Mouse (Mus musculus): ENCODE data around the gene Pi4ka. TPM values are rescaled to one million over a fixed set of nuclear protein-coding genes. Genes with fewer than 3 reads are reported as not detected.
A peak's percentile ranks its signal among the peaks of the same experiment; 100 is the strongest.
"Not testable (repeated sequence)": the region's sequence is repeated elsewhere in the genome, so short reads cannot be mapped to it uniquely, and the experiment has no call there.

Gene Pi4ka
- polyA plus RNA-seq, 1 experiment from 2014 or later, result 56.1 TPM

- ATAC-seq (replicated peaks), result no peak
- H3K4me1 ChIP-seq, result peaks cover 35% of the 10 kb centered on the region
- 90% methylated on average over 2 of the region's 2 CpGs for WGBS
Observed at GRCm38 (mm10) chr16:17239409-17239808, 166.7 kb downstream of the Pi4ka start.

GRCm38 (mm10) chr16:17237634-17238033, 168.5 kb downstream of the Pi4ka start:
- no peak overlapping the region for H3K9ac ChIP-seq (replicated peaks)
- peaks cover 42% of the 10 kb centered on the region for H3K4me1 ChIP-seq
- H3K36me3 ChIP-seq, result no peaks in the 10 kb centered on the region
- H3K4me3 ChIP-seq, result no peak overlapping the region
- no peaks in the 10 kb centered on the region for H3K27me3 ChIP-seq
- H3K4me2 ChIP-seq (replicated peaks), result no peak overlapping the region
- no peak for ATAC-seq (replicated peaks)
- no peak overlapping the region for H3K27ac ChIP-seq (replicated peaks)
- WGBS, result 84% methylated on average over 3 of the region's 3 CpGs
- no peaks in the 10 kb centered on the region for H3K9me3 ChIP-seq

More at GRCm38 (mm10) chr16:17239409-17239808, 166.7 kb downstream of the Pi4ka start:
- Histone ChIP-seq H3K9me3 (no peaks in the 10 kb centered on the region), H3K4me2 (replicated peaks) (no peak overlapping the region), H3K9ac (replicated peaks) (no peak overlapping the region), H3K36me3 (no peaks in the 10 kb centered on the region), H3K27ac (replicated peaks) (no peak overlapping the region), H3K27me3 (no peaks in the 10 kb centered on the region), H3K4me3 (no peak overlapping the region)

GRCm38 (mm10) chr16:17234916-17235665, 171.0 kb downstream of the Pi4ka start:
- WGBS, result 40% methylated on average over 9 of the region's 9 CpGs
- Histone ChIP-seq H3K27ac (replicated peaks) (peak overlapping the region; percentile 95), H3K36me3 (no peaks in the 10 kb centered on the region), H3K4me3 (peak overlapping the region; percentile 99), H3K9me3 (peaks cover under 1% of the 10 kb centered on the region; the same call in 1 of the 2 replicates), H3K4me2 (replicated peaks) (peak overlapping the region; percentile 83), H3K4me1 (peaks cover 37% of the 10 kb centered on the region), H3K27me3 (no peaks in the 10 kb centered on the region), H3K9ac (replicated peaks) (peak overlapping the region; percentile 96)
- no peak for ATAC-seq (replicated peaks)

GRCm38 (mm10) chr16:17234499-17234895, 171.6 kb downstream of the Pi4ka start:
- peak; percentile 6; the same call in 1 of the 2 replicates for ATAC-seq (replicated peaks)
- peak overlapping the region; percentile 96 for H3K9ac ChIP-seq (replicated peaks)
- peaks cover 35% of the 10 kb centered on the region for H3K4me1 ChIP-seq
- H3K9me3 ChIP-seq, result peaks cover 4% of the 10 kb centered on the region; the same call in 1 of the 2 replicates
- H3K4me2 ChIP-seq (replicated peaks), result peak overlapping the region; percentile 83
- WGBS, result under 1% methylated on average over 12 of the region's 12 CpGs
- no peaks in the 10 kb centered on the region for H3K36me3 ChIP-seq
- H3K27me3 ChIP-seq, result no peaks in the 10 kb centered on the region
- H3K4me3 ChIP-seq, result peak overlapping the region; percentile 99
- peak overlapping the region; percentile 95 for H3K27ac ChIP-seq (replicated peaks)

- ATAC-seq (replicated peaks), result peak; percentile 81
- peak overlapping the region; percentile 99 for H3K4me3 ChIP-seq
- H3K9ac ChIP-seq (replicated peaks), result peak overlapping the region; percentile 96
- H3K27me3 ChIP-seq, result no peaks in the 10 kb centered on the region
- under 1% methylated on average over 60 of the region's 62 CpGs for WGBS
- H3K9me3 ChIP-seq, result peaks cover 4% of the 10 kb centered on the region; the same call in 1 of the 2 replicates
- peak overlapping the region; percentile 95 for H3K27ac ChIP-seq (replicated peaks)
- peak overlapping the region; percentile 83 for H3K4me2 ChIP-seq (replicated peaks)
- H3K36me3 ChIP-seq, result no peaks in the 10 kb centered on the region
- peaks cover 35% of the 10 kb centered on the region for H3K4me1 ChIP-seq
Observed at GRCm38 (mm10) chr16:17233702-17234498, 172.2 kb downstream of the Pi4ka start.

GRCm38 (mm10) chr16:17232794-17233701, 173.1 kb downstream of the Pi4ka start, which contains the start of gene Hic2:
Hic2 (plus strand) TSS chr16:17233572.
- WGBS, result 2% methylated on average over 59 of the region's 59 CpGs
- ATAC-seq (replicated peaks), result peak; percentile 93
- peak within 1 kb of the TSS; percentile 95 for H3K27ac ChIP-seq (replicated peaks)
- H3K4me2 ChIP-seq (replicated peaks), result peak within 1 kb of the TSS; percentile 83
- no peaks in the 10 kb centered on the region for H3K27me3 ChIP-seq
- no peaks in the 10 kb centered on the region for H3K36me3 ChIP-seq
- H3K4me3 ChIP-seq, result peak within 1 kb of the TSS; percentile 99
- H3K9ac ChIP-seq (replicated peaks), result peak within 1 kb of the TSS; percentile 96
- peaks cover 35% of the 10 kb centered on the region for H3K4me1 ChIP-seq
- peaks cover 4% of the 10 kb centered on the region; the same call in 1 of the 2 replicates for H3K9me3 ChIP-seq

GRCm38 (mm10) chr16:17231523-17231922, 174.6 kb downstream of the Pi4ka start:
- H3K4me1 ChIP-seq, result peaks cover 29% of the 10 kb centered on the region
- not testable (repeated sequence) for H3K27me3 ChIP-seq; H3K9ac ChIP-seq (replicated peaks); H3K4me2 ChIP-seq (replicated peaks); H3K4me3 ChIP-seq; H3K27ac ChIP-seq (replicated peaks); H3K36me3 ChIP-seq; H3K9me3 ChIP-seq; ATAC-seq (replicated peaks)
- 88% methylated on average over 2 of the region's 2 CpGs for WGBS

Other genes with a start within 250 kb of the Pi4ka start
- 307 and 318 TPM in 2 replicates for gene Ube2l3, start 203.7 kb downstream of the Pi4ka start, polyA plus RNA-seq (2015; fragmentation: Nextera tagmentation; extraction: Ambion mirVana)
- 1.7 TPM in 2 replicates for gene Rimbp3, start 197.7 kb downstream of the Pi4ka start, polyA plus RNA-seq (2015; fragmentation: Nextera tagmentation; extraction: Ambion mirVana)
- 8.6 and 8.8 TPM in 2 replicates for gene Hic2, start 172.7 kb downstream of the Pi4ka start, polyA plus RNA-seq (2015; fragmentation: Nextera tagmentation; extraction: Ambion mirVana)
- 23.6 and 24.0 TPM in 2 replicates for gene Tmem191c, start 130.2 kb downstream of the Pi4ka start, polyA plus RNA-seq (2015; fragmentation: Nextera tagmentation; extraction: Ambion mirVana)
- 1.0 and 1.8 TPM in 2 replicates for gene Serpind1, start 74.9 kb downstream of the Pi4ka start, polyA plus RNA-seq (2015; fragmentation: Nextera tagmentation; extraction: Ambion mirVana)
- 23.5 and 27.0 TPM in 2 replicates for gene Snap29, start 328 bp downstream of the Pi4ka start, polyA plus RNA-seq (2015; fragmentation: Nextera tagmentation; extraction: Ambion mirVana)
- 117 and 120 TPM in 2 replicates for gene Crkl, start 45.7 kb upstream of the Pi4ka start, polyA plus RNA-seq (2015; fragmentation: Nextera tagmentation; extraction: Ambion mirVana)
- 8.0 and 10.6 TPM in 2 replicates for gene Aifm3, start 83.3 kb upstream of the Pi4ka start, polyA plus RNA-seq (2015; fragmentation: Nextera tagmentation; extraction: Ambion mirVana)
- 120 and 133 TPM in 2 replicates for gene Lztr1, start 102.4 kb upstream of the Pi4ka start, polyA plus RNA-seq (2015; fragmentation: Nextera tagmentation; extraction: Ambion mirVana)
- 65.8 and 67.7 TPM in 2 replicates for gene Thap7, start 124.8 kb upstream of the Pi4ka start, polyA plus RNA-seq (2015; fragmentation: Nextera tagmentation; extraction: Ambion mirVana)
- gene Lrrc74b, start 154.9 kb upstream of the Pi4ka start, polyA plus RNA-seq (2015; fragmentation: Nextera tagmentation; extraction: Ambion mirVana), result 0.33 and 0.89 TPM in 2 replicates
- gene P2rx6, start 155.6 kb upstream of the Pi4ka start, polyA plus RNA-seq (2015; fragmentation: Nextera tagmentation; extraction: Ambion mirVana), result 1.1 and 1.9 TPM in 2 replicates
- 29.3 and 32.0 TPM in 2 replicates for gene Slc7a4, start 176.9 kb upstream of the Pi4ka start, polyA plus RNA-seq (2015; fragmentation: Nextera tagmentation; extraction: Ambion mirVana)
- 30.6 and 32.7 TPM in 2 replicates for gene Smpd4, start 213.0 kb upstream of the Pi4ka start, polyA plus RNA-seq (2015; fragmentation: Nextera tagmentation; extraction: Ambion mirVana)
- gene Ccdc74a, start 240.2 kb upstream of the Pi4ka start, polyA plus RNA-seq (2015; fragmentation: Nextera tagmentation; extraction: Ambion mirVana), result 6.6 and 8.3 TPM in 2 replicates